Mouse (Mus musculus) thymus, adult 2 months (tissue): ENCODE data around the gene Hmg20b.

Experiments used
- CTCF ChIP-seq: fragments of 200-500 bp; IDR thresholded peaks from 2 replicates; pipeline ENCODE4 v1.5.1; 2012; ENCODE audit warnings: mild to moderate bottlenecking, control low read depth, low read length, moderate library complexity, borderline replicate concordance; ENCODE audit not compliant: control insufficient read depth, poor library complexity, insufficient read depth; ENCODE audit errors: extremely low read depth
- POLR2A ChIP-seq: fragments of 200-500 bp; IDR thresholded peaks from 2 replicates; pipeline ENCODE4 v1.6.1; 2012; ENCODE audit warnings: mild to moderate bottlenecking, low read length, control low read depth, moderate library complexity; ENCODE audit not compliant: control insufficient read depth, poor library complexity, insufficient read depth; ENCODE audit errors: extremely low read depth

- no peak for TF ChIP-seq POLR2A
- TF ChIP-seq CTCF, result no peak
Measured at GRCm38 (mm10) chr10:81317273-81317672, 33.0 kb downstream of the Hmg20b start.
